In the genomic region with DNA sequence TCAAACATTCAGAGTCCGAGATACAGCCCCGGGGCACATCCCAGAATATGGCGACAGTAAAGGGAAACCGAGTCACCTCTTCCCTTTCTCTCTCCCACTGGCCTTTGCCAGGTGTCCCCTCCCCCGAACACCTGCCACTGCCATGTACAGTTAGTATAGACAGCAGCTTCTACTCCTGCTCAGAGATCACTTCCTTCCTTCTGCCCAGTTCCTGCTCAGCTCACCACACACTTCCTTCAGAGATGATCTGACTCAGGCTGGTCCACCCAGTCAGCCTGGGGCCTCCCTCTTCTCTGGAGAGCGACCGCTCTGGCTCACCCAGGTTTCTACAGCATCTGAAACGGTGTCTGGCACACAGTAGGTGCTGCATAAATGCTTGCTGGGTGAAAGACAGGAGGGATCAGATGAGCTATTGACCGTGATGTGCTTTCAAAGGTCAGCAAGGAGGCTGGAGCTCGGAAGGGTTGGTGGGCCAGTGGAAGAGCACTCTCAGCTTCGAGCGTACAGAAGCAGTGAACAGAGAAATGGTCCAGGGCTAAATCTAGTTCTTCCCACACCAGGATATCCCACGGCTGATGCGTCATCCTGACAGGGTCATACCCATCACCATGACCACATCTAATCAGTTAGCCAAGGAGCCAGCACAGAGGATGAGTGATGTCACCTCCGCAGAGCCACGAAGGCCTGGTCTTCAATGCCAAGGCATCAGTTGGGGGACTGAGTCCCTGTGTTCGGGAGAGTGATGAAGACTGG, we compare ENCODE assay signal across 11 mouse cellular contexts. TPM values are rescaled to one million over a fixed set of nuclear protein-coding genes. Genes with fewer than 3 reads are reported as not detected.
DNase-seq lines count a peak whose midpoint lies in the region; ATAC-seq and TF ChIP-seq lines count a peak whose summit lies in the region.
"Had no signal": no experiment of that assay in that cellular context is flagged by ENCODE, and none has a peak within 500 bp of the region (broad histone marks: within the 10 kb centered on the region; RNA-seq: fewer than 3 reads in every experiment).

No protein-coding gene starts in this region.

- no peak for TF ChIP-seq POLR2A in spleen, adult 2 months (IDR thresholded peaks at IDR 0.05; ENCODE audit: low read depth, low read length)
- no peak for TF ChIP-seq POLR2A in bone marrow, adult 2 months (IDR thresholded peaks at IDR 0.05; ENCODE audit: borderline replicate concordance, control insufficient read depth, low read depth, low read length)
- no peak for TF ChIP-seq POLR2A in cerebellum, adult 2 months (IDR thresholded peaks at IDR 0.05; ENCODE audit: borderline replicate concordance, insufficient read depth, low read length)

- peak in 1 of 2 experiments; percentile 51 for DNase-seq in spleen, adult 2 months (ENCODE audit: low read depth in 1 of 2, low spot score in 2 of 2)
- no peak for DNase-seq in spleen, postnatal 14 days (ENCODE audit: low spot score in 2 of 2)
- no peak for DNase-seq in urinary bladder, postnatal 36 days (ENCODE audit: low spot score in 2 of 2)
- DNase-seq in urinary bladder, postnatal 10 days (ENCODE audit: low spot score) = no peak
- DNase-seq in cerebellum, adult 2 months = no peak
- DNase-seq: forebrain, postnatal 0 days; kidney, adult 11 months had no signal

- peak overlapping the region; percentile 88 for H3K27ac ChIP-seq in spleen, adult 2 months (ENCODE audit: insufficient read depth, low read length)
- H3K27ac ChIP-seq in bone marrow, adult 2 months (ENCODE audit: control insufficient read depth, insufficient read depth, low read depth, low read length, poor library complexity) = peak overlapping the region; percentile 25
- no peak overlapping the region for H3K27ac ChIP-seq in cerebellum, adult 2 months (ENCODE audit: insufficient read depth, low read length)
- H3K27ac ChIP-seq: liver, embryonic 14.5 days; midbrain, embryonic 12.5 days had no signal

- WGBS in spleen, adult 2 months = 42% methylated on average over 17 of the region's 17 CpGs
- 46% methylated on average over 17 of the region's 17 CpGs for WGBS in bone marrow, adult 2 months
- WGBS in cerebellum, adult 2 months = 79% methylated on average over 17 of the region's 17 CpGs

- no peaks in the 10 kb centered on the region for H3K27me3 ChIP-seq in spleen, adult 2 months (ENCODE audit: control insufficient read depth, insufficient read depth, low read length)
- H3K27me3 ChIP-seq in cerebellum, adult 2 months (ENCODE audit: control insufficient read depth, insufficient read depth, low read length) = no peaks in the 10 kb centered on the region

- no peak for TF ChIP-seq CTCF in spleen, adult 2 months (IDR thresholded peaks at IDR 0.05; ENCODE audit: extremely low read depth, insufficient read depth, insufficient read length, insufficient replicate concordance)
- TF ChIP-seq CTCF in bone marrow, adult 2 months (IDR thresholded peaks at IDR 0.05; ENCODE audit: control insufficient read depth, insufficient read depth, low read length) = no peak
- no peak for TF ChIP-seq CTCF in cerebellum, adult 2 months (IDR thresholded peaks at IDR 0.05; ENCODE audit: borderline replicate concordance, insufficient read depth, low read depth, low read length)

- peak; percentile 79 for ATAC-seq in monocyte, adult 5-6 weeks (replicated peaks; ENCODE audit: insufficient number of reproducible peaks, low FRiP score, low TSS enrichment, poor library complexity, severe bottlenecking)
- ATAC-seq: forebrain, postnatal 0 days had no signal

- H3K4me3 ChIP-seq in spleen, adult 2 months (ENCODE audit: extremely low read depth, insufficient read depth, insufficient read length) = peak overlapping the region; percentile 39; the same call in 1 of the 2 replicates
- no peak overlapping the region for H3K4me3 ChIP-seq in bone marrow, adult 2 months (replicated peaks; ENCODE audit: control insufficient read depth, low read depth, low read length)
- H3K4me3 ChIP-seq in cerebellum, adult 2 months (replicated peaks; ENCODE audit: insufficient read depth, low read depth, low read length) = no peak overlapping the region
- H3K4me3 ChIP-seq: midbrain, embryonic 12.5 days had no signal

- H3K36me3 ChIP-seq in spleen, adult 2 months (ENCODE audit: control insufficient read depth, insufficient read depth, low read length) = no peaks in the 10 kb centered on the region
- H3K36me3 ChIP-seq: midbrain, embryonic 12.5 days had no signal

- peaks cover 50% of the 10 kb centered on the region for H3K4me1 ChIP-seq in spleen, adult 2 months (ENCODE audit: control insufficient read depth, insufficient read depth, insufficient read length)
- H3K4me1 ChIP-seq in bone marrow, adult 2 months (ENCODE audit: control insufficient read depth, insufficient read depth, low read length) = peaks cover 6% of the 10 kb centered on the region
- no peaks in the 10 kb centered on the region for H3K4me1 ChIP-seq in cerebellum, adult 2 months (ENCODE audit: control insufficient read depth, insufficient read depth, low read length)

RNA-seq across cellular contexts. Expression of a gene that starts 22.5 kb away (rescaled TPM):
- polyA plus RNA-seq in spleen, adult 2 months (2012; rRNA removed) = 12.1 and 13.1 TPM in 2 replicates
- polyA plus RNA-seq in bone marrow, adult 2 months (2011; ENCODE audit: insufficient read depth, insufficient read length, low replicate concordance, missing spikeins) = 6.3 and 8.3 TPM in 2 replicates
- total RNA-seq in monocyte, adult 5-6 weeks (2017) = 2.1 to 3.7 TPM (median 2.6 TPM) in 3 replicates
- polyA plus RNA-seq in cerebellum, adult 2 months (2012; rRNA removed) = 7.3 and 7.9 TPM in 2 replicates
